ENCODE assay signal across 18 mouse cellular contexts in genomic region chr4:148714739-148715138, GRCm38 (mm10).
DNase-seq lines count a peak whose midpoint lies in the region; ATAC-seq and TF ChIP-seq lines count a peak whose summit lies in the region.
"Had no signal": no experiment of that assay in that cellular context is flagged by ENCODE, and none has a peak within 500 bp of the region (broad histone marks: within the 10 kb centered on the region; RNA-seq: fewer than 3 reads in every experiment).

No protein-coding gene starts in this region.

- H3K4me1 ChIP-seq in hindbrain, embryonic 13.5 days (replicated peaks): peaks cover 46% of the 10 kb centered on the region
- H3K4me1 ChIP-seq in hindbrain, embryonic 11.5 days (replicated peaks; ENCODE audit: control insufficient read depth, insufficient read depth, low read length): peaks cover 21% of the 10 kb centered on the region
- peaks cover 58% of the 10 kb centered on the region for H3K4me1 ChIP-seq in embryonic facial prominence, embryonic 10.5 days

- H3K9ac ChIP-seq in hindbrain, embryonic 13.5 days: no peak overlapping the region
- no peak overlapping the region for H3K9ac ChIP-seq in hindbrain, embryonic 11.5 days (ENCODE audit: low read depth, low read length)
- H3K9ac ChIP-seq: embryonic facial prominence, embryonic 13.5 days; forebrain, embryonic 15.5 days; heart, embryonic 12.5 days had no signal

- H3K27ac ChIP-seq in hindbrain, embryonic 13.5 days: 0 out of 2 replicates have a peak overlapping the region, but pooled peaks have one; percentile 73
- H3K27ac ChIP-seq in hindbrain, embryonic 11.5 days (ENCODE audit: low read depth, low read length): no peak overlapping the region
- peak overlapping the region; percentile 19; the same call in 1 of the 2 replicates for H3K27ac ChIP-seq in embryonic facial prominence, embryonic 10.5 days (replicated peaks)
- H3K27ac ChIP-seq: embryonic facial prominence, embryonic 13.5 days; forebrain, embryonic 15.5 days; heart, adult 2 months had no signal

- no peak overlapping the region for H3ac ChIP-seq in myocyte (ENCODE audit: control insufficient read depth, insufficient read length)

- no peak overlapping the region for H3K4me2 ChIP-seq in hindbrain, embryonic 13.5 days
- no peak overlapping the region for H3K4me2 ChIP-seq in hindbrain, embryonic 11.5 days (replicated peaks; ENCODE audit: low read depth, low read length)
- no peak overlapping the region for H3K4me2 ChIP-seq in myocyte (ENCODE audit: low read depth)
- H3K4me2 ChIP-seq: embryonic facial prominence, embryonic 13.5 days; forebrain, embryonic 15.5 days; heart, embryonic 12.5 days had no signal

- H3K4me3 ChIP-seq in hindbrain, embryonic 13.5 days: no peak overlapping the region
- H3K4me3 ChIP-seq in hindbrain, embryonic 11.5 days (ENCODE audit: low read depth, low read length): no peak overlapping the region
- no peak overlapping the region for H3K4me3 ChIP-seq in embryonic facial prominence, embryonic 10.5 days
- H3K4me3 ChIP-seq in myocyte: no peak overlapping the region
- H3K4me3 ChIP-seq: embryonic facial prominence, embryonic 13.5 days; forebrain, embryonic 15.5 days; heart, adult 2 months; heart, embryonic 12.5 days had no signal

- no peaks in the 10 kb centered on the region for H3K79me2 ChIP-seq in myocyte (ENCODE audit: control insufficient read depth, insufficient read depth)

- DNase-seq in hindbrain, embryonic 11.5 days (ENCODE audit: low spot score): no peak
- peak; percentile 33 for DNase-seq in 416B (ENCODE audit: low read depth)
- no peak for DNase-seq in embryonic facial prominence, embryonic 10.5 days (ENCODE audit: low spot score)
- no peak for DNase-seq in embryo, embryonic 10 days (ENCODE audit: low spot score)
- DNase-seq in yolk sac, embryonic 10.5 days (ENCODE audit: low spot score): no peak
- DNase-seq in layer of hippocampus, adult 8-10 months (ENCODE audit: low spot score in 2 of 2): no peak
- DNase-seq: adrenal gland, adult 8-10 months; adrenal gland, postnatal 36 days; cerebellum, adult 2 months; gastrocnemius, postnatal 14 days; heart, adult 2 months had no signal

- H3K9me3 ChIP-seq in hindbrain, embryonic 13.5 days: no peaks in the 10 kb centered on the region
- no peaks in the 10 kb centered on the region for H3K9me3 ChIP-seq in hindbrain, embryonic 11.5 days (ENCODE audit: control insufficient read depth, low read length)
- H3K9me3 ChIP-seq in embryonic facial prominence, embryonic 10.5 days: no peaks in the 10 kb centered on the region
- H3K9me3 ChIP-seq: embryonic facial prominence, embryonic 13.5 days; forebrain, embryonic 15.5 days; heart, embryonic 12.5 days had no signal

- no peak for ATAC-seq in hindbrain, embryonic 13.5 days (ENCODE audit: low FRiP score)
- ATAC-seq in hindbrain, embryonic 11.5 days (ENCODE audit: low FRiP score): no peak
- ATAC-seq: forebrain, embryonic 15.5 days; hindbrain, embryonic 16.5 days; inflammation-experienced regulatory T-cells, adult 6 months had no signal

- H3K36me3 ChIP-seq in hindbrain, embryonic 13.5 days: no peaks in the 10 kb centered on the region
- H3K36me3 ChIP-seq in hindbrain, embryonic 11.5 days (ENCODE audit: control insufficient read depth, insufficient read depth, low read length): no peaks in the 10 kb centered on the region
- H3K36me3 ChIP-seq in embryonic facial prominence, embryonic 10.5 days (replicated peaks): no peaks in the 10 kb centered on the region
- H3K36me3 ChIP-seq in myocyte (ENCODE audit: control insufficient read depth, insufficient read depth): no peaks in the 10 kb centered on the region
- H3K36me3 ChIP-seq: embryonic facial prominence, embryonic 13.5 days; forebrain, embryonic 15.5 days; heart, embryonic 12.5 days had no signal

- no peak for TF ChIP-seq POLR2A in myocyte (IDR thresholded peaks at IDR 0.05; ENCODE audit: insufficient read length, low read depth)

- H3K27me3 ChIP-seq in hindbrain, embryonic 13.5 days: peaks cover 16% of the 10 kb centered on the region
- H3K27me3 ChIP-seq in hindbrain, embryonic 11.5 days (ENCODE audit: control insufficient read depth, insufficient read depth, low read length): no peaks in the 10 kb centered on the region
- H3K27me3 ChIP-seq in embryonic facial prominence, embryonic 10.5 days (replicated peaks; ENCODE audit: low read depth, poor library complexity, severe bottlenecking): peaks cover 63% of the 10 kb centered on the region
- H3K27me3 ChIP-seq in myocyte (ENCODE audit: control insufficient read depth, insufficient read depth, insufficient read length): peaks cover 5% of the 10 kb centered on the region
- H3K27me3 ChIP-seq: forebrain, embryonic 15.5 days had no signal

- 91% methylated on average over 12 of the region's 12 CpGs for WGBS in hindbrain, embryonic 13.5 days
- WGBS in hindbrain, embryonic 11.5 days: 84% methylated on average over 12 of the region's 12 CpGs
- 86% methylated on average over 12 of the region's 12 CpGs for WGBS in embryonic facial prominence, embryonic 10.5 days

TF ChIP-seq in myocyte, 11 proteins besides CTCF, POLR2A, EP300 and RAD21:
- TF ChIP-seq USF1 (IDR thresholded peaks at IDR 0.05; ENCODE audit: low read depth): peak; percentile 49
- no peak for TF ChIP-seq MAX (IDR thresholded peaks at IDR 0.05; ENCODE audit: low read depth)
